Mouse (Mus musculus) forebrain, embryonic 10.5 days (tissue): ENCODE data around the gene Atg4a. TPM values are rescaled to one million over a fixed set of nuclear protein-coding genes. Genes with fewer than 3 reads are reported as not detected.

Experiments
- DNase-seq: peaks from one replicate; pipeline ENCODE4 v3.0.0-alpha.2; 2017; ENCODE audit warnings: low spot score; ENCODE audit errors: extremely low spot score
- H3K27ac ChIP-seq: fragments of 300-500 bp; sonication (generic); 2 replicates; pipeline ENCODE4 v1.5.1; 2016; ENCODE audit warnings: mild to moderate bottlenecking
- H3K27me3 ChIP-seq: fragments of 300-500 bp; sonication (generic); 2 replicates; pipeline ENCODE4 v1.6.1; 2016; ENCODE audit warnings: mild to moderate bottlenecking; ENCODE audit not compliant: poor library complexity, severe bottlenecking
- H3K36me3 ChIP-seq: fragments of 300-500 bp; sonication (generic); replicated peaks from 2 replicates; pipeline ENCODE4 v1.6.1; 2016; ENCODE audit warnings: mild to moderate bottlenecking, moderate library complexity
- H3K4me1 ChIP-seq: fragments of 300-500 bp; sonication (generic); 2 replicates; pipeline ENCODE4 v1.6.1; 2016
- H3K4me3 ChIP-seq: fragments of 300-500 bp; sonication (generic); 2 replicates; pipeline ENCODE4 v1.5.1; 2016; ENCODE audit warnings: mild to moderate bottlenecking, moderate library complexity
- H3K9me3 ChIP-seq: fragments of 300-500 bp; sonication (generic); 2 replicates; pipeline ENCODE4 v1.6.1; 2016; ENCODE audit warnings: mild to moderate bottlenecking, moderate library complexity
- WGBS: fragments of 180-500 bp; shearing (Covaris S2); methylation state at CpG from one replicate; pipeline ENCODE4 v1.1.7; 2016; 5-methylcytosine and 5-hydroxymethylcytosine counted together
- polyA plus RNA-seq: library from polyadenylated mRNA; unstranded; fragments of >200 nt; fragmentation: Nextera tagmentation; extraction: Ambion mirVana; gene quantifications from 2 replicates; pipeline ENCODE4 v1.2.1, GENCODE M21; 2016

Atg4a gene
- polyA plus RNA-seq, 1 experiment from 2014 or later, result 12.4 TPM

GRCm38 (mm10) chrX:140985256-140985655 is 28.5 kb downstream of the Atg4a start:
- Histone ChIP-seq H3K9me3 (no peaks in the 10 kb centered on the region), H3K4me1 (peaks cover 4% of the 10 kb centered on the region; the same call in 1 of the 2 replicates), H3K36me3 (no peaks in the 10 kb centered on the region), H3K4me3 (no peak overlapping the region), H3K27ac (no peak overlapping the region), H3K27me3 (peaks cover 100% of the 10 kb centered on the region)
- 75% methylated on average over 2 of the region's 2 CpGs for WGBS
- no peak for DNase-seq

GRCm38 (mm10) chrX:140996909-140997516 is 40.3 kb downstream of the Atg4a start:
- no peak for DNase-seq
- WGBS, result 85% methylated on average over 1 of the region's 1 CpGs
- H3K4me1 ChIP-seq, result no peaks in the 10 kb centered on the region
- no peaks in the 10 kb centered on the region for H3K36me3 ChIP-seq
- H3K4me3 ChIP-seq, result no peak overlapping the region
- no peak overlapping the region; the same call in 1 of the 2 replicates for H3K27ac ChIP-seq
- no peaks in the 10 kb centered on the region for H3K9me3 ChIP-seq
- peaks cover 69% of the 10 kb centered on the region for H3K27me3 ChIP-seq

- Histone ChIP-seq H3K36me3 (no peaks in the 10 kb centered on the region), H3K27ac (no peak overlapping the region), H3K4me1 (no peaks in the 10 kb centered on the region), H3K9me3 (no peaks in the 10 kb centered on the region), H3K4me3 (no peak overlapping the region), H3K27me3 (peaks cover 59% of the 10 kb centered on the region)
- 73% methylated on average over 1 of the region's 1 CpGs for whole genome bisulfite sequencing
- DNase-seq, result no peak
Observed at GRCm38 (mm10) chrX:140997912-140998545, 41.3 kb downstream of the Atg4a start.

- Histone ChIP-seq H3K36me3 (no peaks in the 10 kb centered on the region), H3K4me3 (no peak overlapping the region), H3K27me3 (peaks cover 54% of the 10 kb centered on the region), H3K27ac (no peak overlapping the region), H3K9me3 (no peaks in the 10 kb centered on the region), H3K4me1 (no peaks in the 10 kb centered on the region)
- DNase-seq, result no peak
Observed at GRCm38 (mm10) chrX:140998885-140999284, 42.2 kb downstream of the Atg4a start.

- Histone ChIP-seq H3K36me3 (no peaks in the 10 kb centered on the region), H3K4me1 (no peaks in the 10 kb centered on the region), H3K4me3 (no peak overlapping the region), H3K27ac (0 out of 2 replicates have a peak overlapping the region, but pooled peaks have one; percentile 20), H3K27me3 (peaks cover 54% of the 10 kb centered on the region), H3K9me3 (no peaks in the 10 kb centered on the region)
- no peak for DNase-seq
- 77% methylated on average over 1 of the region's 1 CpGs for WGBS
Observed at GRCm38 (mm10) chrX:141149705-141150104, 193.0 kb downstream of the Atg4a start.

GRCm38 (mm10) chrX:141150290-141150689 is 193.6 kb downstream of the Atg4a start:
- DNase-seq, result no peak
- Histone ChIP-seq H3K4me3 (no peak overlapping the region), H3K4me1 (no peaks in the 10 kb centered on the region), H3K27me3 (peaks cover 60% of the 10 kb centered on the region), H3K36me3 (no peaks in the 10 kb centered on the region), H3K27ac (no peak overlapping the region), H3K9me3 (no peaks in the 10 kb centered on the region)

GRCm38 (mm10) chrX:141151182-141151581 is 194.5 kb downstream of the Atg4a start:
- Histone ChIP-seq H3K4me3 (no peak overlapping the region), H3K4me1 (no peaks in the 10 kb centered on the region), H3K9me3 (no peaks in the 10 kb centered on the region), H3K27me3 (peaks cover 69% of the 10 kb centered on the region), H3K27ac (no peak overlapping the region), H3K36me3 (no peaks in the 10 kb centered on the region)
- no peak for DNase-seq

- no peak overlapping the region for H3K27ac ChIP-seq
- H3K36me3 ChIP-seq, result no peaks in the 10 kb centered on the region
- H3K27me3 ChIP-seq, result peaks cover 99% of the 10 kb centered on the region
- no peak overlapping the region for H3K4me3 ChIP-seq
- WGBS, result 7% methylated on average over 2 of the region's 2 CpGs
- no peak for DNase-seq
- H3K4me1 ChIP-seq, result no peaks in the 10 kb centered on the region
- no peaks in the 10 kb centered on the region for H3K9me3 ChIP-seq
Observed at GRCm38 (mm10) chrX:141156696-141157095, 200.0 kb downstream of the Atg4a start.

GRCm38 (mm10) chrX:141157626-141158025 is 200.9 kb downstream of the Atg4a start:
- WGBS, result 63% methylated on average over 4 of the region's 4 CpGs
- Histone ChIP-seq H3K27me3 (peaks cover 97% of the 10 kb centered on the region), H3K27ac (no peak overlapping the region), H3K36me3 (no peaks in the 10 kb centered on the region), H3K9me3 (no peaks in the 10 kb centered on the region), H3K4me1 (no peaks in the 10 kb centered on the region), H3K4me3 (no peak overlapping the region)
- DNase-seq, result no peak

- Histone ChIP-seq H3K27me3 (peaks cover 96% of the 10 kb centered on the region), H3K9me3 (no peaks in the 10 kb centered on the region), H3K36me3 (no peaks in the 10 kb centered on the region), H3K4me3 (no peak overlapping the region), H3K4me1 (no peaks in the 10 kb centered on the region), H3K27ac (no peak overlapping the region)
- 44% methylated on average over 4 of the region's 4 CpGs for WGBS
- DNase-seq, result no peak
Observed at GRCm38 (mm10) chrX:141158160-141158559, 201.5 kb downstream of the Atg4a start.

- no peaks in the 10 kb centered on the region for H3K9me3 ChIP-seq
- no peak overlapping the region for H3K27ac ChIP-seq
- no peak for DNase-seq
- no peaks in the 10 kb centered on the region for H3K36me3 ChIP-seq
- no peak overlapping the region for H3K4me3 ChIP-seq
- H3K27me3 ChIP-seq, result peaks cover 90% of the 10 kb centered on the region
- no peaks in the 10 kb centered on the region for H3K4me1 ChIP-seq
- 76% methylated on average over 3 of the region's 3 CpGs for WGBS
Observed at GRCm38 (mm10) chrX:141160371-141160770, 203.7 kb downstream of the Atg4a start.

GRCm38 (mm10) chrX:141165067-141165466 is 208.4 kb downstream of the Atg4a start:
- Histone ChIP-seq H3K4me3 (no peak overlapping the region), H3K27me3 (peaks cover 90% of the 10 kb centered on the region), H3K27ac (no peak overlapping the region), H3K4me1 (no peaks in the 10 kb centered on the region), H3K36me3 (no peaks in the 10 kb centered on the region), H3K9me3 (no peaks in the 10 kb centered on the region)
- DNase-seq, result no peak
- WGBS, result 91% methylated on average over 4 of the region's 4 CpGs

GRCm38 (mm10) chrX:141175353-141175752 is 218.6 kb downstream of the Atg4a start:
- Histone ChIP-seq H3K4me3 (no peak overlapping the region), H3K4me1 (no peaks in the 10 kb centered on the region), H3K27ac (no peak overlapping the region), H3K27me3 (peaks cover 100% of the 10 kb centered on the region), H3K9me3 (no peaks in the 10 kb centered on the region), H3K36me3 (no peaks in the 10 kb centered on the region)
- DNase-seq, result no peak
- WGBS, result 40% methylated on average over 7 of the region's 7 CpGs
